Mouse (Mus musculus) stomach, postnatal 0 days (tissue): ENCODE measurements around the gene Clic6. TPM values are rescaled to one million over a fixed set of nuclear protein-coding genes. Genes with fewer than 3 reads are reported as not detected.

Experiments used
- ATAC-seq: fragments of 200-750 bp; cut with Nextera tagmentation; 2 replicates; pipeline ENCODE4 v1.8.0; 2017; ENCODE audit not compliant: low FRiP score, low TSS enrichment
- DNase-seq: peaks from one replicate; pipeline ENCODE4 v3.0.0-alpha.2; 2016; ENCODE audit warnings: low spot score
- H3K27ac ChIP-seq: fragments of 300-500 bp; sonication (generic); replicated peaks from 2 replicates; pipeline ENCODE4 v1.5.1; 2014; ENCODE audit warnings: mild to moderate bottlenecking, control low read depth
- H3K27me3 ChIP-seq: fragments of 300-500 bp; sonication (generic); 2 replicates; pipeline ENCODE4 v1.6.1; 2014; ENCODE audit warnings: low read length; ENCODE audit not compliant: control insufficient read depth, insufficient read depth
- H3K36me3 ChIP-seq: fragments of 300-500 bp; sonication (generic); 2 replicates; pipeline ENCODE4 v1.6.1; 2014; ENCODE audit warnings: low read length, mixed read lengths; ENCODE audit not compliant: control insufficient read depth, insufficient read depth
- H3K4me1 ChIP-seq: fragments of 300-500 bp; sonication (generic); replicated peaks from 2 replicates; pipeline ENCODE4 v1.6.1; 2014; ENCODE audit warnings: antibody characterized with exemption; ENCODE audit not compliant: control insufficient read depth, insufficient read depth
- H3K4me2 ChIP-seq: fragments of 300-500 bp; sonication (generic); replicated peaks from 2 replicates; pipeline ENCODE4 v1.6.1; 2014; ENCODE audit warnings: low read depth, mild to moderate bottlenecking, control low read depth, moderate library complexity
- H3K4me3 ChIP-seq: fragments of 300-500 bp; sonication (generic); 2 replicates; pipeline ENCODE4 v1.5.1; 2014; ENCODE audit warnings: low read depth, low read length, control low read depth
- H3K9ac ChIP-seq: fragments of 300-500 bp; sonication (generic); 2 replicates; pipeline ENCODE4 v1.6.1; 2014; ENCODE audit warnings: mild to moderate bottlenecking, low read length, control low read depth, mixed read lengths
- H3K9me3 ChIP-seq: fragments of 300-500 bp; sonication (generic); 2 replicates; pipeline ENCODE4 v1.6.1; 2016; ENCODE audit warnings: low read length; ENCODE audit not compliant: control insufficient read depth
- CTCF ChIP-seq: IDR thresholded peaks from 2 replicates; pipeline ENCODE4 v1.5.1; 2016; ENCODE audit warnings: antibody characterized with exemption, low read depth, mild to moderate bottlenecking, moderate library complexity
- EP300 ChIP-seq: optimal IDR thresholded peaks from 2 replicates; pipeline ENCODE3; 2016; ENCODE audit warnings: antibody characterized with exemption
- WGBS: fragments of 180-500 bp; shearing (Covaris S2); extraction: QIAGEN DNeasy Blood & Tissue Kit; methylation state at CpG from one replicate; pipeline ENCODE4 v1.1.7; 2014; 5-methylcytosine and 5-hydroxymethylcytosine counted together
- polyA plus RNA-seq: library from polyadenylated mRNA; unstranded; fragments of >200 nt; fragmentation: Nextera tagmentation; extraction: Ambion mirVana; gene quantifications from 2 replicates; pipeline ENCODE4 v1.2.1, GENCODE M21; 2015

Gene Clic6
- polyA plus RNA-seq, result 38.5 and 48.4 TPM in 2 replicates

DNA sequence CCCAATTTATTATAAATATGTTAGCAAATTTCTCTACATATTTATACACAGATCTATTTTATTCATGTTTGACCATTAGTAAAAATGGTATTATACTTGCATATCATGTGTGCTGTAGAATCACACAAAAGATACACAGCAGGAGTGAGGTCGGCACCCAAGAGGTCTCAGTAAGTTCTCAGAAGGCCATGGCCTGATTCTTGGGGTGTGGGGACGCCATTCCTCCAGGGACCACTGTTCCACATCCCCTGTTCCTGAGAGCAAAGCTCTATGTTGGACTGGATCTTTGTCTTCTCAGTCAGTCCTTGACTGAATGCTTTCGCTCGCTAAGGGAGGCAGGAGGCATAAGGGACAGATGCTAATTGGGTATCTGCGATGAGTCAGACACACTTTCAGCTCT, at the start of gene Clic6:
Clic6 (plus strand) TSS at position 301 of the 400 bp plus-strand sequence.
- Histone ChIP-seq H3K27me3 (no peaks in the 10 kb centered on the region), H3K4me2 (no peak within 1 kb of the TSS), H3K4me3 (no peak within 1 kb of the TSS), H3K36me3 (no peaks in the 10 kb centered on the region), H3K9me3 (no peaks in the 10 kb centered on the region), H3K9ac (no peak within 1 kb of the TSS), H3K27ac (no peak within 1 kb of the TSS; the same call in 1 of the 2 replicates), H3K4me1 (no peaks in the 10 kb centered on the region)
- no peak for DNase-seq
- 88% methylated on average over 5 of the region's 5 CpGs for WGBS
- no peak for TF ChIP-seq CTCF
- no peak for ATAC-seq

DNA sequence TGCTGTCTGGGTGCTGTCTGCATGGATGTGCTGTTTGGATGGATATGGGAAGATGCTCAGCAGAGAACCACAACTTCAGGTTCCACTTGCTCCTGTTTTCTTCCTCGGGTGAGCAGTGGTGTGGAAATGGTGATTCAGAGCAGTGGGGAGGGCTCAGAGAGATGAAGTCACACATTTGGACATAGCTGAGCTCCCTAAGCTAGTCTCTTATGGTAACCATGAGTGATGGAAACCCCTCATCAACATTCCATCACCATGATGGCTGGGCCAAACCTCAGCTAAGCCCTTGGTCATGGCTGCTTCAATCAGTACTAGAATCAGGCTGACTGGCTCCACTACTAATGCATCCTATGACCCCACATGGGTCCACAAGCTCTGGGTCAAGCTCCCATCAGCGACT, 45.8 kb upstream of the Clic6 start:
- no peak for TF ChIP-seq EP300
- no peak for TF ChIP-seq CTCF
- Histone ChIP-seq H3K27ac (no peak overlapping the region), H3K4me2 (no peak overlapping the region), H3K9ac (no peak overlapping the region), H3K36me3 (0 out of 2 replicates have a peak, but pooled peaks cover 2% of the 10 kb centered on the region), H3K4me3 (no peak overlapping the region), H3K27me3 (no peaks in the 10 kb centered on the region), H3K9me3 (no peaks in the 10 kb centered on the region), H3K4me1 (0 out of 2 replicates have a peak, but pooled peaks cover 2% of the 10 kb centered on the region)
- ATAC-seq (no peak), DNase-seq (no peak)
- 63% methylated on average over 2 of the region's 2 CpGs for WGBS

- Histone ChIP-seq H3K27me3 (no peaks in the 10 kb centered on the region), H3K4me3 (no peak overlapping the region), H3K9me3 (no peaks in the 10 kb centered on the region), H3K4me2 (no peak overlapping the region), H3K4me1 (0 out of 2 replicates have a peak, but pooled peaks cover 2% of the 10 kb centered on the region), H3K27ac (no peak overlapping the region), H3K9ac (no peak overlapping the region), H3K36me3 (0 out of 2 replicates have a peak, but pooled peaks cover under 1% of the 10 kb centered on the region)
- DNase-seq (no peak), ATAC-seq (no peak)
- 80% methylated on average over 8 of the region's 8 CpGs for WGBS
- no peak for TF ChIP-seq EP300
- no peak for TF ChIP-seq CTCF
Observed at GRCm38 (mm10) chr16:92440229-92440628, 45.3 kb upstream of the Clic6 start.

GRCm38 (mm10) chr16:92441203-92441602, 44.3 kb upstream of the Clic6 start:
- 68% methylated on average over 3 of the region's 3 CpGs for WGBS

GRCm38 (mm10) chr16:92442150-92442549, 43.4 kb upstream of the Clic6 start:
- Histone ChIP-seq H3K27me3 (no peaks in the 10 kb centered on the region), H3K27ac (no peak overlapping the region), H3K4me1 (0 out of 2 replicates have a peak, but pooled peaks cover 2% of the 10 kb centered on the region), H3K36me3 (no peaks in the 10 kb centered on the region), H3K9ac (no peak overlapping the region), H3K4me3 (no peak overlapping the region), H3K4me2 (no peak overlapping the region), H3K9me3 (no peaks in the 10 kb centered on the region)
- no peak for DNase-seq
- ATAC-seq, result no peak
- TF ChIP-seq CTCF, result no peak
- TF ChIP-seq EP300, result no peak
- WGBS, result 92% methylated on average over 11 of the region's 11 CpGs

More at GRCm38 (mm10) chr16:92441203-92441602, 44.3 kb upstream of the Clic6 start:
- H3K36me3 ChIP-seq, result no peaks in the 10 kb centered on the region
- no peaks in the 10 kb centered on the region for H3K27me3 ChIP-seq
- H3K9ac ChIP-seq, result no peak overlapping the region
- DNase-seq, result no peak
- H3K9me3 ChIP-seq, result no peaks in the 10 kb centered on the region
- 0 out of 2 replicates have a peak, but pooled peaks cover 2% of the 10 kb centered on the region for H3K4me1 ChIP-seq
- H3K4me3 ChIP-seq, result no peak overlapping the region
- no peak overlapping the region for H3K27ac ChIP-seq
- H3K4me2 ChIP-seq, result no peak overlapping the region
- no peak for ATAC-seq
- TF ChIP-seq CTCF (no peak), EP300 (no peak)

- ATAC-seq (peak; percentile 54), DNase-seq (no peak)
- Histone ChIP-seq H3K4me3 (no peak overlapping the region), H3K27me3 (no peaks in the 10 kb centered on the region), H3K4me2 (no peak overlapping the region), H3K9ac (no peak overlapping the region), H3K36me3 (no peaks in the 10 kb centered on the region), H3K27ac (peak overlapping the region; percentile 69), H3K4me1 (0 out of 2 replicates have a peak, but pooled peaks cover 2% of the 10 kb centered on the region), H3K9me3 (no peaks in the 10 kb centered on the region)
- WGBS, result 76% methylated on average over 4 of the region's 4 CpGs
- no peak for TF ChIP-seq CTCF
- no peak for TF ChIP-seq EP300
Observed at GRCm38 (mm10) chr16:92442946-92443345, 42.6 kb upstream of the Clic6 start.
